Mouse (Mus musculus) heart, embryonic 10.5 days (tissue): ENCODE data around the gene Zfp983. TPM values are rescaled to one million over a fixed set of nuclear protein-coding genes. Genes with fewer than 3 reads are reported as not detected.

ENCODE experiments used
- DNase-seq: peaks from one replicate; pipeline ENCODE4 v3.0.0-alpha.2; 2017; ENCODE audit warnings: low spot score
- H3K27ac ChIP-seq: fragments of 300-500 bp; sonication (generic); 2 replicates; pipeline ENCODE4 v1.5.1; 2016; ENCODE audit warnings: mild to moderate bottlenecking
- H3K27me3 ChIP-seq: fragments of 300-500 bp; sonication (generic); 2 replicates; pipeline ENCODE4 v1.6.1; 2016; ENCODE audit warnings: mild to moderate bottlenecking; ENCODE audit not compliant: poor library complexity, insufficient read depth, severe bottlenecking
- H3K36me3 ChIP-seq: fragments of 300-500 bp; sonication (generic); 2 replicates; pipeline ENCODE4 v1.6.1; 2016; ENCODE audit warnings: mild to moderate bottlenecking, moderate library complexity
- H3K4me1 ChIP-seq: fragments of 300-500 bp; sonication (generic); 2 replicates; pipeline ENCODE4 v1.6.1; 2016; ENCODE audit warnings: mild to moderate bottlenecking
- H3K4me3 ChIP-seq: fragments of 300-500 bp; sonication (generic); 2 replicates; pipeline ENCODE4 v1.5.1; 2016; ENCODE audit warnings: mild to moderate bottlenecking, moderate library complexity
- H3K9me3 ChIP-seq: fragments of 300-500 bp; sonication (generic); 2 replicates; pipeline ENCODE4 v1.6.1; 2016; ENCODE audit warnings: mild to moderate bottlenecking, moderate library complexity
- WGBS: fragments of 180-500 bp; shearing (Covaris S2); methylation state at CpG from one replicate; pipeline ENCODE4 v1.1.7; 2016; 5-methylcytosine and 5-hydroxymethylcytosine counted together
- polyA plus RNA-seq: library from polyadenylated mRNA; unstranded; fragments of >200 nt; fragmentation: Nextera tagmentation; extraction: Ambion mirVana; gene quantifications from 2 replicates; pipeline ENCODE4 v1.2.1, GENCODE M21; 2016

Gene Zfp983
- polyA plus RNA-seq, 1 experiment from 2014 or later: 2.9 TPM

GRCm38 (mm10) chr17:21702281-21703240 lies 52.1 kb downstream of the Zfp983 start:
- Histone ChIP-seq H3K4me3 (no peak overlapping the region), H3K27ac (peak overlapping the region; percentile 69), H3K9me3 (no peaks in the 10 kb centered on the region), H3K4me1 (peaks cover 10% of the 10 kb centered on the region), H3K27me3 (no peaks in the 10 kb centered on the region), H3K36me3 (no peaks in the 10 kb centered on the region)
- 24% methylated on average over 5 of the region's 5 CpGs for WGBS
- DNase-seq: peak; percentile 93

GRCm38 (mm10) chr17:21703414-21703813 lies 53.0 kb downstream of the Zfp983 start:
- DNase-seq: no peak
- Histone ChIP-seq H3K27ac (peak overlapping the region; percentile 69; the same call in 1 of the 2 replicates), H3K4me1 (peaks cover 12% of the 10 kb centered on the region), H3K36me3 (no peaks in the 10 kb centered on the region), H3K27me3 (no peaks in the 10 kb centered on the region), H3K4me3 (no peak overlapping the region), H3K9me3 (no peaks in the 10 kb centered on the region)
- 77% methylated on average over 1 of the region's 1 CpGs for WGBS

- H3K27me3 ChIP-seq: no peaks in the 10 kb centered on the region
- H3K36me3 ChIP-seq: peaks cover 18% of the 10 kb centered on the region; the same call in 1 of the 2 replicates
- H3K4me1 ChIP-seq: peaks cover 8% of the 10 kb centered on the region
- H3K9me3 ChIP-seq: no peaks in the 10 kb centered on the region
- peak within 1 kb of the TSS; percentile 92 for H3K27ac ChIP-seq
- H3K4me3 ChIP-seq: peak within 1 kb of the TSS; percentile 73
- WGBS: 3% methylated on average over 26 of the region's 26 CpGs
- peak; percentile 95 for DNase-seq
Measured at GRCm38 (mm10) chr17:21707343-21707996, 57.0 kb downstream of the Zfp983 start, which contains the start of gene Zfp760. Zfp760 (plus strand) TSS chr17:21707741.

GRCm38 (mm10) chr17:21708401-21708800 lies 58.0 kb downstream of the Zfp983 start:
- WGBS: 63% methylated on average over 2 of the region's 2 CpGs
- Histone ChIP-seq H3K9me3 (no peaks in the 10 kb centered on the region), H3K27ac (peak overlapping the region; percentile 42; the same call in 1 of the 2 replicates), H3K4me1 (peaks cover 4% of the 10 kb centered on the region; the same call in 1 of the 2 replicates), H3K27me3 (no peaks in the 10 kb centered on the region), H3K36me3 (peaks cover 23% of the 10 kb centered on the region; the same call in 1 of the 2 replicates), H3K4me3 (peak overlapping the region; percentile 73)
- no peak for DNase-seq

Other genes with a start within 250 kb of the Zfp983 start
- gene Zfp54, start 227.4 kb upstream of the Zfp983 start, polyA plus RNA-seq: 3.8 and 3.9 TPM in 2 replicates
- 13.2 and 14.1 TPM in 2 replicates for gene Zfp51, start 200.2 kb upstream of the Zfp983 start, polyA plus RNA-seq
- 6.4 and 8.0 TPM in 2 replicates for gene Zfp53, start 161.6 kb upstream of the Zfp983 start, polyA plus RNA-seq
- gene Zfp52, start 115.1 kb upstream of the Zfp983 start, polyA plus RNA-seq: 2.0 and 2.1 TPM in 2 replicates
- gene Zfp948, start 83.6 kb upstream of the Zfp983 start, polyA plus RNA-seq: 15.6 and 19.0 TPM in 2 replicates
- 4.1 and 4.9 TPM in 2 replicates for gene Gm10226, start 41.2 kb downstream of the Zfp983 start, polyA plus RNA-seq
- 7.8 and 11.0 TPM in 2 replicates for gene Zfp760, start 57.1 kb downstream of the Zfp983 start, polyA plus RNA-seq
- gene Zfp229, start 80.2 kb downstream of the Zfp983 start, polyA plus RNA-seq: 5.8 and 6.6 TPM in 2 replicates
- 4.5 and 4.7 TPM in 2 replicates for gene Zfp820, start 195.1 kb downstream of the Zfp983 start, polyA plus RNA-seq